Mouse (Mus musculus): ENCODE measurements around the gene Psmb9. TPM values are rescaled to one million over a fixed set of nuclear protein-coding genes. Genes with fewer than 3 reads are reported as not detected.

The Psmb9 gene
- polyA plus RNA-seq, 1 experiment from 2014 or later, result 0.63 TPM

Other genes starting within 250 kb of the Psmb9 start
- gene Pfdn6, start 247.4 kb downstream of the Psmb9 start, polyA plus RNA-seq (2014; fragmentation: Nextera tagmentation; extraction: Ambion mirVana), result 168 TPM in 2 replicates
- 18.9 TPM in 2 replicates for gene Wdr46, start 247.1 kb downstream of the Psmb9 start, polyA plus RNA-seq (2014; fragmentation: Nextera tagmentation; extraction: Ambion mirVana)
- gene B3galt4, start 236.3 kb downstream of the Psmb9 start, polyA plus RNA-seq (2014; fragmentation: Nextera tagmentation; extraction: Ambion mirVana), result 6.2 and 8.9 TPM in 2 replicates
- gene Vps52, start 232.0 kb downstream of the Psmb9 start, polyA plus RNA-seq (2014; fragmentation: Nextera tagmentation; extraction: Ambion mirVana), result 57.9 and 59.9 TPM in 2 replicates
- 825 and 874 TPM in 2 replicates for gene Rps18, start 231.8 kb downstream of the Psmb9 start, polyA plus RNA-seq (2014; fragmentation: Nextera tagmentation; extraction: Ambion mirVana)
- gene H2-K1, start 187.4 kb downstream of the Psmb9 start, polyA plus RNA-seq (2014; fragmentation: Nextera tagmentation; extraction: Ambion mirVana), result 8.6 and 10.9 TPM in 2 replicates
- 5.6 and 7.3 TPM in 2 replicates for gene Ring1, start 163.1 kb downstream of the Psmb9 start, polyA plus RNA-seq (2014; fragmentation: Nextera tagmentation; extraction: Ambion mirVana)
- gene H2-Ke6, start 159.7 kb downstream of the Psmb9 start, polyA plus RNA-seq (2014; fragmentation: Nextera tagmentation; extraction: Ambion mirVana), result 70.1 and 72.1 TPM in 2 replicates
- 77.9 and 90.8 TPM in 2 replicates for gene Slc39a7, start 156.1 kb downstream of the Psmb9 start, polyA plus RNA-seq (2014; fragmentation: Nextera tagmentation; extraction: Ambion mirVana)
- 29.1 and 30.8 TPM in 2 replicates for gene Rxrb, start 156.0 kb downstream of the Psmb9 start, polyA plus RNA-seq (2014; fragmentation: Nextera tagmentation; extraction: Ambion mirVana)
- gene Col11a2, start 148.3 kb downstream of the Psmb9 start, polyA plus RNA-seq (2014; fragmentation: Nextera tagmentation; extraction: Ambion mirVana), result 3.6 and 4.5 TPM in 2 replicates
- not detected in 2 replicates for gene H2-Oa, start 95.4 kb downstream of the Psmb9 start, polyA plus RNA-seq (2014; fragmentation: Nextera tagmentation; extraction: Ambion mirVana)
- 19.1 and 20.7 TPM in 2 replicates for gene H2-DMa, start 68.2 kb downstream of the Psmb9 start, polyA plus RNA-seq (2014; fragmentation: Nextera tagmentation; extraction: Ambion mirVana)
- gene Brd2, start 65.1 kb downstream of the Psmb9 start, polyA plus RNA-seq (2014; fragmentation: Nextera tagmentation; extraction: Ambion mirVana), result 109 and 160 TPM in 2 replicates
- 0.16 and 0.18 TPM in 2 replicates for gene H2-DMb2, start 44.5 kb downstream of the Psmb9 start, polyA plus RNA-seq (2014; fragmentation: Nextera tagmentation; extraction: Ambion mirVana)
- 0.33 and 0.43 TPM in 2 replicates for gene H2-DMb1, start 34.7 kb downstream of the Psmb9 start, polyA plus RNA-seq (2014; fragmentation: Nextera tagmentation; extraction: Ambion mirVana)
- 0.68 and 2.0 TPM in 2 replicates for gene Tap1, start 211 bp downstream of the Psmb9 start, polyA plus RNA-seq (2014; fragmentation: Nextera tagmentation; extraction: Ambion mirVana)
- gene Psmb8, start 10.0 kb upstream of the Psmb9 start, polyA plus RNA-seq (2014; fragmentation: Nextera tagmentation; extraction: Ambion mirVana), result 0.76 and 3.5 TPM in 2 replicates
- gene Tap2, start 15.8 kb upstream of the Psmb9 start, polyA plus RNA-seq (2014; fragmentation: Nextera tagmentation; extraction: Ambion mirVana), result 0.70 and 0.90 TPM in 2 replicates
- not detected in 2 replicates for gene H2-Ob, start 51.1 kb upstream of the Psmb9 start, polyA plus RNA-seq (2014; fragmentation: Nextera tagmentation; extraction: Ambion mirVana)
- gene H2-Ab1, start 69.9 kb upstream of the Psmb9 start, polyA plus RNA-seq (2014; fragmentation: Nextera tagmentation; extraction: Ambion mirVana), result 1.1 and 1.7 TPM in 2 replicates
- 0.24 TPM in 1 of 2 replicates, not detected in the other for gene H2-Aa, start 100.1 kb upstream of the Psmb9 start, polyA plus RNA-seq (2014; fragmentation: Nextera tagmentation; extraction: Ambion mirVana)
- 3.5 and 4.0 TPM in 2 replicates for gene H2-Eb1, start 118.1 kb upstream of the Psmb9 start, polyA plus RNA-seq (2014; fragmentation: Nextera tagmentation; extraction: Ambion mirVana)
- gene H2-Eb2, start 137.9 kb upstream of the Psmb9 start, polyA plus RNA-seq (2014; fragmentation: Nextera tagmentation; extraction: Ambion mirVana), result 0.15 and 0.17 TPM in 2 replicates
- gene Btnl2, start 167.1 kb upstream of the Psmb9 start, polyA plus RNA-seq (2014; fragmentation: Nextera tagmentation; extraction: Ambion mirVana), result not detected in 2 replicates
- not detected in 2 replicates for gene Btnl1, start 189.4 kb upstream of the Psmb9 start, polyA plus RNA-seq (2014; fragmentation: Nextera tagmentation; extraction: Ambion mirVana)
- gene BC051142, start 211.1 kb upstream of the Psmb9 start, polyA plus RNA-seq (2014; fragmentation: Nextera tagmentation; extraction: Ambion mirVana), result 4.2 and 6.0 TPM in 2 replicates